Mouse (Mus musculus) gastrocnemius, adult 8-10 months (tissue): ENCODE results near the gene Zfp91. TPM values are rescaled to one million over a fixed set of nuclear protein-coding genes. Genes with fewer than 3 reads are reported as not detected.

Source experiments
- total RNA-seq, 4 experiments: library from RNA; stranded (reverse); gene quantifications; 2 replicates each; pipeline ENCODE4 v1.2.4; 2022

Zfp91 gene
- total RNA-seq, 4 experiments from 2014 or later: 130 to 182 (median 149) TPM

Other genes starting within 250 kb of the Zfp91 start
- not detected for gene Gm4952, start 196.2 kb downstream of the Zfp91 start, total RNA-seq
- under 1 TPM in 1 of 4 experiments, not detected in 3; 0.40 TPM for gene Glyat, start 162.8 kb downstream of the Zfp91 start, total RNA-seq
- gene Olfr1442, start 125.7 kb downstream of the Zfp91 start, total RNA-seq: not detected
- not detected for gene Olfr1443, start 118.0 kb downstream of the Zfp91 start, total RNA-seq
- not detected for gene Keg1, start 100.3 kb downstream of the Zfp91 start, total RNA-seq
- gene Cntf, start 30.5 kb downstream of the Zfp91 start, total RNA-seq: 1 to 10 TPM in 3 of 4 experiments, under 1 TPM in 1; 0.92 to 2.5 (median 1.8) TPM
- gene Lpxn, start 67 bp upstream of the Zfp91 start, total RNA-seq: under 1 TPM in 3 of 4 experiments, not detected in 1; 0.17 to 0.27 (median 0.22) TPM
- not detected for gene Gm5244, start 50.6 kb upstream of the Zfp91 start, total RNA-seq
- not detected for gene Olfr1444, start 61.2 kb upstream of the Zfp91 start, total RNA-seq
- gene Olfr1445, start 87.7 kb upstream of the Zfp91 start, total RNA-seq: not detected
- not detected for gene Olfr1446, start 97.4 kb upstream of the Zfp91 start, total RNA-seq
- gene Olfr1447, start 107.6 kb upstream of the Zfp91 start, total RNA-seq: not detected
- gene Olfr1448, start 128.3 kb upstream of the Zfp91 start, total RNA-seq: not detected
- gene Olfr1449, start 134.7 kb upstream of the Zfp91 start, total RNA-seq: not detected
- not detected for gene Olfr1450, start 154.1 kb upstream of the Zfp91 start, total RNA-seq
- not detected for gene Olfr1451, start 198.9 kb upstream of the Zfp91 start, total RNA-seq
- gene Olfr1453, start 232.2 kb upstream of the Zfp91 start, total RNA-seq: not detected